Mouse (Mus musculus) liver, adult 2 months (tissue): Measurements from ENCODE around the gene Cartpt.

Experiments
- CTCF ChIP-seq: fragments of 200-500 bp; IDR thresholded peaks from 2 replicates; pipeline ENCODE4 v1.5.1; 2011; ENCODE audit warnings: low read depth, low read length, control low read depth
- POLR2A ChIP-seq: fragments of 200-500 bp; IDR thresholded peaks from 2 replicates; pipeline ENCODE4 v1.6.1; 2011; ENCODE audit warnings: low read length, control low read depth; ENCODE audit not compliant: insufficient read depth; ENCODE audit errors: extremely low read depth

DNA sequence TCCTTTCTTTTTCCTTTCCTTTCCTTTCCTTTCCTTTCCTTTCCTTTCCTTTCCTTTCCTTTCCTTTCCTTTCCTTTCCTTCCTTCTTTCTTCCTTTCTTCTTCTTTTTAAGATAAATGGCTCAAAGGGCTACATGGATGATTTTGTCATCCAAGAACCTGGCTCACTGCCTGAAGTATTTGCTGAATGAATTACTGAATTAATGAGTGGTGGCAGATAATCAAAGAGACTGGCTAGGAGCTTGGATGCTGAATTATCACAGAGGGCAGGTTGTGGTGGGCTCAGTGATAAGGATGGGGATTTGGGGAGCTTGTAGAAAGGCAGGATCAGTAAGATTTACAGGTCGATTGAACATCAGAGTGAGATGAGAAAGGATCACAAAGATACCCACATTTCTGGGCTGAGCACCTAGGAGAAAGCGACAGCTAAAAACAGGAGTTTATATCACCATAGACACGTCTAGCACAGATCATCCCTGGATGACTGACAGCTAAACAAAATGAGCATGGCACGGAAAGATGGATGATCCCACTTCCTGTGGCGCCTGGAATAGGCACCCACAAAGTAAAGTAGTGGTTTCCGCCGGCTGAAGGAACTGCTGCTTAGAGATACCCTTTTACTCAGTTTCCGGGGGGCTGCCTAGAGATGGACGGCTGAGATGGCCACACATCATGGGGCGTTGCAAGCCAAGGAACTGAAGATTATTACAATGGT, 37.9 kb upstream of the Cartpt start:
- TF ChIP-seq POLR2A (no peak), CTCF (no peak)
